Mouse (Mus musculus): ENCODE results near the gene Abcc10. TPM values are rescaled to one million over a fixed set of nuclear protein-coding genes. Genes with fewer than 3 reads are reported as not detected.

Gene Abcc10
- polyA plus RNA-seq, 1 experiment from 2014 or later: 5.6 TPM

DNA sequence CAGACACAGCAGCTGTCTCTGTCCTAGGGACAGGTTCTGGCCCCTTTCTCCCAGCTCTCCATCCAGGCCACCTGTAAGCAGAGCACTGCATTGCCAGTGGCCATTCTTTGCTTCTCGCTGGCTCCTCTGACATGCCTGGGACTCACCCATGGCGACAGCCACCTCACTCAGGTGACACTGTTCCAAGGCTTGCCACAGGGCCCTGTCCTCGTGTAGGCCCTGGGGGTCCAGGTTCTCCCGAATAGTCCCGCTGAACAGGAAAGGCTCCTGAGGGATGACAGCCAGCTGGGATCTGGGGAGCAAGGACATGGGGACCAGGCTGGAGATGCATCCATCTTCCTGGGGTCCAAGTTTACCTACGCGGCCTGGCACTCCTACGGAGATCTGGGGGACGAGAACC lies 24.0 kb downstream of the Abcc10 start:
- Histone ChIP-seq H3K9ac (ENCODE audit: low read length) (no peak overlapping the region), H3K4me3 (ENCODE audit: control insufficient read depth in 1 of 2, insufficient read depth in 1 of 2, low read depth in 1 of 2, low read length in 2 of 2) (no peak overlapping the region), H3K4me1 (ENCODE audit: control insufficient read depth in 2 of 2, insufficient read depth in 2 of 2, low read length in 2 of 2) (no peaks in the 10 kb centered on the region), H3K9me3 (ENCODE audit: control insufficient read depth, low read length) (no peaks in the 10 kb centered on the region), H3K36me3 (ENCODE audit: control insufficient read depth, insufficient read depth, low read length) (0 out of 2 replicates have a peak, but pooled peaks cover 10% of the 10 kb centered on the region), H3K4me2 (ENCODE audit: low read length) (no peak overlapping the region), H3K27me3 (ENCODE audit: control insufficient read depth, insufficient read depth, low read length) (peaks cover 11% of the 10 kb centered on the region; the same call in 1 of the 2 replicates), H3K27ac (replicated peaks in 1 of 2; ENCODE audit: control insufficient read depth in 1 of 2, insufficient read depth in 1 of 2, low read depth in 2 of 2, low read length in 2 of 2) (no peak overlapping the region)
- 90% methylated on average over 9 of the region's 9 CpGs for WGBS
- ATAC-seq (ENCODE audit: insufficient number of reproducible peaks, insufficient read depth, low FRiP score, low read depth): no peak

DNA sequence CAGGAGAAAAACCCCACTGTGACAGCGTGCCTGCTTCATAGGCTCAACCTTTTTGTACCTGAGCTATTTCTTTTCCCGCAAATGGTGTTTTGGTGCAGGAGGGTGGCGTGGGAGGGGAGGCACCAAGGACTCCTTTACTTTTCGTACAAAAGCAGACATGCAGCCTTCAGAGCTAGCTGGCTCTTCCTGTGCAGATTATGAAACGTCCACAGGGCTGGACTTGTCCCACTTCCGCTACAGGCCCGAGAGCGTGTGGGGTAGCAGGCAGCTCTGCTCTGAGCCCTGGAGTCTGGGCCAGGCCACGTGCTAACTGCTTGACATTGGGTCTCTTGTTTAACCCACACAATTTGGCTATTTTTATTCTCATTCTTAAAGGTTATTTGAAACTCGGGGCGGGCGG lies 26.3 kb downstream of the Abcc10 start:
- Histone ChIP-seq H3K27ac (replicated peaks in 1 of 2; ENCODE audit: control insufficient read depth in 1 of 2, insufficient read depth in 1 of 2, low read depth in 2 of 2, low read length in 2 of 2) (no peak overlapping the region), H3K9me3 (ENCODE audit: control insufficient read depth, low read length) (no peaks in the 10 kb centered on the region), H3K4me2 (ENCODE audit: low read length) (no peak overlapping the region), H3K4me3 (ENCODE audit: control insufficient read depth in 1 of 2, insufficient read depth in 1 of 2, low read depth in 1 of 2, low read length in 2 of 2) (no peak overlapping the region), H3K36me3 (ENCODE audit: control insufficient read depth, insufficient read depth, low read length) (0 out of 2 replicates have a peak, but pooled peaks cover 10% of the 10 kb centered on the region), H3K27me3 (ENCODE audit: control insufficient read depth, insufficient read depth, low read length) (peaks cover 28% of the 10 kb centered on the region), H3K4me1 (ENCODE audit: control insufficient read depth in 2 of 2, insufficient read depth in 2 of 2, low read length in 2 of 2) (peaks cover 8 to 9% of the 10 kb centered on the region in 2 experiments; a peak in 3 of 4 replicates), H3K9ac (ENCODE audit: low read length) (no peak overlapping the region)
- ATAC-seq (ENCODE audit: insufficient number of reproducible peaks, insufficient read depth, low FRiP score, low read depth): no peak
- 68% methylated on average over 12 of the region's 12 CpGs for WGBS

DNA sequence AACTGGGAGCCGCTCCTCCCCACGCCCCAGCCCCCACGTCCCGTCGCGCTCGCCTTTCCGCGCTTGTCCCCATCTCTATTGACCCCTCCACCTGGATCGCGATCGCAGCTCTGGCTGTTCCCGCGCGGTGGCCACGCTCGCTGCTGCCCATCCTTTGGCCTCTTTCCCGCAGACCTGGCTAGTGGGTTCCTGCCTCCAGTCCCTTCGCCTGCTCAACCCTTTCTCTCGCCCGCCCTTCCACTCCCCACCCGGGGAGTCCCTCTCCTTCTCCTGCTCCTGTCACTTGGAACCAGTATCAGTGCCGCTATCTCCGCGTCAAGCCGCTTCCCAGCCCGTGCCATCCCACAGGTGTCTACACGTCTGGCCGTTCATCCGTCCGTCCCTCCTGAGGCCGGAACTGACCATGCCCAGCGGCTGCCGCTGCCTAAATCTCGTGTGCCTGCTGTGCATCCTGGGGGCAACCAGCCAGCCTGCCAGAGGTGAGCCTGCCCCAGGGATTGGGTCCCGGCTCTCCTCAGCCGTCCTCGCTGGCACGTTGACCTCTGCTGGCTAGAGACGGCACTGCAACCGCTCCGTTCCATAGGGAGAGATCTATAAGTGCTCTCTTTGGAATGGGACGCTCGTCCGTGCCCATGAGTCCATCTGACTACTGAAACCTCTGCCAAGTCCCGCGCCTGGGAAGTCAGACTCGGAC lies 29.8 kb downstream of the Abcc10 start:
- H3K9me3 ChIP-seq (ENCODE audit: control insufficient read depth, low read length): no peaks in the 10 kb centered on the region
- H3K27ac ChIP-seq (replicated peaks in 1 of 2; ENCODE audit: control insufficient read depth in 1 of 2, insufficient read depth in 1 of 2, low read depth in 2 of 2, low read length in 2 of 2): no peak overlapping the region
- H3K27me3 ChIP-seq (ENCODE audit: control insufficient read depth, insufficient read depth, low read length): peaks cover 56% of the 10 kb centered on the region
- peak; percentile 72; the same call in 1 of the 2 replicates for ATAC-seq (ENCODE audit: insufficient number of reproducible peaks, insufficient read depth, low FRiP score, low read depth)
- H3K9ac ChIP-seq (ENCODE audit: low read length): peak overlapping the region; percentile 61
- WGBS: under 1% methylated on average over 48 of the region's 48 CpGs
- H3K4me2 ChIP-seq (ENCODE audit: low read length): peak overlapping the region; percentile 98
- peaks cover 8 to 9% of the 10 kb centered on the region in 2 experiments; a peak in 3 of 4 replicates for H3K4me1 ChIP-seq (ENCODE audit: control insufficient read depth in 2 of 2, insufficient read depth in 2 of 2, low read length in 2 of 2)
- H3K36me3 ChIP-seq (ENCODE audit: control insufficient read depth, insufficient read depth, low read length): no peaks in the 10 kb centered on the region
- peak overlapping the region; percentile 44 to 56 for H3K4me3 ChIP-seq (ENCODE audit: control insufficient read depth in 1 of 2, insufficient read depth in 1 of 2, low read depth in 1 of 2, low read length in 2 of 2)

DNA sequence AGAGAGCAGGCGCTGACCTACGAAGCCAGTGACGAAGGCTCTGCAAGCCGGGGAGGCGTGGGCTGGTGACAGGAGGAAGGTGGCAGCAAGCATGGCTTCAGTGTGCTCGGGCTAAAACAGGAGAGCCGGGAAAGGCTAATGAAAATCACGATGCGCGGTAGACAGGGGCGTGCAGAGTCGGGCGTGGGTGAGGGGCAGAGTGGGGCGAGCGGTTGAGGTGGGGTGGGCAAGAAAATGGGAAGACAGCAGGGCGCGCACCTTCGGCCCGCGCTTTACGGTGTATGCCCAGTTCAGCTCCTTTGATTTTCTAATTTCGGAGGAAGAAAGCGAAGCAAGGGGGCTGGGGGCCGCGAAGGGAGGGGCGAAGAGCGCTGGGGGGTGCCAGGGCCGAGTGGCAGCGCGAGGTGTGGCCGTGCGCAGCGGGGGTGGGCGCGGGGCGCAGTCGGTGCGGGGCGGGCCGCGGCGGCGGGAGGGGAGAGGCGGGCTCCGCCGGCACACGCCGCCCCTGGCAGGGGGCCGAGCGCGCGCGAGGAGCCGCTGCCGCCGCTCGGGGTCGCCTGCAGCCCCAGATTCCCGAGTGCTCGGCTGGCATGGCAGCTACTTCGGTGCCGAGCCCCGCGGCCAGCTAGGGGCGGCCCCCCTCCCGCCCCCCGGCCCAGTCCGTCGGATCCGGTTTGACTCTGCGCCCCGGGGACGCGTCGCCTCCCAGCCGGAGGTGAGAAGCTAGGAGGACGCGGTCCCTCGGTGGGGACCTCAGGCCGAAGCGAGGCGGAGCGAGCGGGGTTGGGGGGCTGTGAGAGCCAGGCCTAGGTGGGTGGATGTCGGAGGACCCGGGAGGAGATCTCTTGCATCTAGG lies 30.6 kb downstream of the Abcc10 start, which contains the start of gene Dlk2:
TSS of gene Dlk2 (plus strand) at position 58 of the 856 bp plus-strand sequence.
- under 1% methylated on average over 58 of the region's 86 CpGs for WGBS
- Histone ChIP-seq H3K4me2 (ENCODE audit: low read length) (peak within 1 kb of the TSS; percentile 98), H3K27ac (replicated peaks in 1 of 2; ENCODE audit: control insufficient read depth in 1 of 2, insufficient read depth in 1 of 2, low read depth in 2 of 2, low read length in 2 of 2) (no peak within 1 kb of the TSS), H3K36me3 (ENCODE audit: control insufficient read depth, insufficient read depth, low read length) (no peaks in the 10 kb centered on the region), H3K9me3 (ENCODE audit: control insufficient read depth, low read length) (no peaks in the 10 kb centered on the region), H3K4me3 (ENCODE audit: control insufficient read depth in 1 of 2, insufficient read depth in 1 of 2, low read depth in 1 of 2, low read length in 2 of 2) (peak within 1 kb of the TSS; percentile 44 to 56), H3K27me3 (ENCODE audit: control insufficient read depth, insufficient read depth, low read length) (peaks cover 60% of the 10 kb centered on the region), H3K9ac (ENCODE audit: low read length) (peak within 1 kb of the TSS; percentile 61), H3K4me1 (ENCODE audit: control insufficient read depth in 2 of 2, insufficient read depth in 2 of 2, low read length in 2 of 2) (peaks cover 8 to 9% of the 10 kb centered on the region in 2 experiments; a peak in 3 of 4 replicates)
- ATAC-seq (ENCODE audit: insufficient number of reproducible peaks, insufficient read depth, low FRiP score, low read depth): no peak

DNA sequence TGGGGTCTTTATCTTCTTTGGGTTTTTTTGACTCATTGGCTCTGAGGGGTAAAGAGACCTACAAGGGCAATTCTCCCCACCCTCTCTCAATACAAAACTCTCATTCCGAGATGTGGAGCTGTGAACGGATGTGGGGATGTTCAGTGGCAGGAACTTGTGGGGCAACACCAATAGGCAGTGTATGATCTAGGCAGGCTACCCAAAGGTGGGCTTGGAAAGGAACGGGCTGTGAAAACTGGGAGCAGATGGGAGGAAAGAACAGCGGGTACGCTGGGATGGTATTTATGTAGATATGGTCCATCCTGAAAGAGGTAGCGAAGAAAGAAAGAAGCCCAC lies 31.2 kb downstream of the Abcc10 start:
- no peak overlapping the region for H3K9ac ChIP-seq (ENCODE audit: low read length)

DNA sequence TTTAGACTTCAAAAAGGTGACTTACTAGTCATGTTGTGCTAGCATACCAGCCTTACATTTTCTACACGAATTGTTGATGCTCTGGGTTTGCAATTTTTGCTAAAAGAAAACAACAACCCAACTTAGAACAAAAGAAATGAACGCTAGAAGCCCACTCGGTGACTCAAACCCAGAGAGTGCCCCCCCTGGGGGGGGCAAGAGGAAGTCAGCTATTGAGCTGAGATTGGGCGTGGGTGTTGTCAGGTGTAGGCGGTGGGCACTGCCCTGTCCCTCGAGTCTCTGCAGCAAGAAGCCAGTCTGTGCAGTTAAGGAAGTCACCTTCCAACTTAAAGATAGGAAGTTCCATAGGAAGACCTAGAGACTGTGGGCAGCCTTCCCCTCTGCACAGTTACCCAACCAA lies 31.6 kb downstream of the Abcc10 start:
- peaks cover 62% of the 10 kb centered on the region for H3K27me3 ChIP-seq (ENCODE audit: control insufficient read depth, insufficient read depth, low read length)

More for the DNA sequence above, 31.2 kb downstream of the Abcc10 start:
- H3K27me3 ChIP-seq (ENCODE audit: control insufficient read depth, insufficient read depth, low read length): peaks cover 62% of the 10 kb centered on the region
- no peak overlapping the region for H3K27ac ChIP-seq (replicated peaks in 1 of 2; ENCODE audit: control insufficient read depth in 1 of 2, insufficient read depth in 1 of 2, low read depth in 2 of 2, low read length in 2 of 2)
- H3K9me3 ChIP-seq (ENCODE audit: control insufficient read depth, low read length): no peaks in the 10 kb centered on the region
- no peak for ATAC-seq (ENCODE audit: insufficient number of reproducible peaks, insufficient read depth, low FRiP score, low read depth)
- peak overlapping the region; percentile 44 to 56 for H3K4me3 ChIP-seq (ENCODE audit: control insufficient read depth in 1 of 2, insufficient read depth in 1 of 2, low read depth in 1 of 2, low read length in 2 of 2)
- 14% methylated on average over 6 of the region's 6 CpGs for WGBS
- peaks cover 8 to 9% of the 10 kb centered on the region in 2 experiments; a peak in 3 of 4 replicates for H3K4me1 ChIP-seq (ENCODE audit: control insufficient read depth in 2 of 2, insufficient read depth in 2 of 2, low read length in 2 of 2)
- H3K36me3 ChIP-seq (ENCODE audit: control insufficient read depth, insufficient read depth, low read length): no peaks in the 10 kb centered on the region
- peak overlapping the region; percentile 98 for H3K4me2 ChIP-seq (ENCODE audit: low read length)

DNA sequence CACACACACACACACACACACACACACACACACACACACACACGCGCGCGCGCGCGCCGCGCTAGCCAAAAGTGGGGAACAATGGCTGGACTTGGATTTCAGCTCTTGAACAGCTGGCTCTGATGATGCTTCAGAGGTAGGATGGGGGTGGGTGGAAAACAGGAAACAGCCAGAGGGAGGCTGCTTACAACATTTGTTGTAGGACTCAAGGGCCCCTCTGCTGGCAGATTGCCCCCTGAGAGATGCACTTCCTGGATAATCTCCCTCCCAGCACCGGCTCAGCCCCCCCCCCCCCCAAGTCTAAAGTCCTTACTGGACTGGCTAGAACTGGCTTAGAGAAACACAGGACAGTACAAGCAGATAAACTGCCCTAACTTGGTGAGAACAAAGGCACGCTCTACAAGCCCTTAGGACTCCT lies 40.5 kb downstream of the Abcc10 start:
- no peak overlapping the region for H3K4me3 ChIP-seq (ENCODE audit: control insufficient read depth in 1 of 2, insufficient read depth in 1 of 2, low read depth in 1 of 2, low read length in 2 of 2)

More for the DNA sequence above, 31.6 kb downstream of the Abcc10 start:
- ATAC-seq (ENCODE audit: insufficient number of reproducible peaks, insufficient read depth, low FRiP score, low read depth): no peak
- H3K36me3 ChIP-seq (ENCODE audit: control insufficient read depth, insufficient read depth, low read length): no peaks in the 10 kb centered on the region
- H3K4me1 ChIP-seq (ENCODE audit: control insufficient read depth in 2 of 2, insufficient read depth in 2 of 2, low read length in 2 of 2): peaks cover 8 to 9% of the 10 kb centered on the region in 2 experiments; a peak in 3 of 4 replicates
- 39% methylated on average over 6 of the region's 6 CpGs for WGBS
- H3K9me3 ChIP-seq (ENCODE audit: control insufficient read depth, low read length): no peaks in the 10 kb centered on the region
- no peak overlapping the region for H3K4me3 ChIP-seq (ENCODE audit: control insufficient read depth in 1 of 2, insufficient read depth in 1 of 2, low read depth in 1 of 2, low read length in 2 of 2)
- H3K4me2 ChIP-seq (ENCODE audit: low read length): no peak overlapping the region
- no peak overlapping the region for H3K27ac ChIP-seq (replicated peaks in 1 of 2; ENCODE audit: control insufficient read depth in 1 of 2, insufficient read depth in 1 of 2, low read depth in 2 of 2, low read length in 2 of 2)
- no peak overlapping the region for H3K9ac ChIP-seq (ENCODE audit: low read length)

More for the DNA sequence above, 40.5 kb downstream of the Abcc10 start:
- peak; percentile 14; the same call in 1 of the 2 replicates for ATAC-seq (ENCODE audit: insufficient number of reproducible peaks, insufficient read depth, low FRiP score, low read depth)
- H3K27me3 ChIP-seq (ENCODE audit: control insufficient read depth, insufficient read depth, low read length): 0 out of 2 replicates have a peak, but pooled peaks cover 3% of the 10 kb centered on the region
- 66% methylated on average over 11 of the region's 11 CpGs for WGBS
- H3K9ac ChIP-seq (ENCODE audit: low read length): no peak overlapping the region
- H3K9me3 ChIP-seq (ENCODE audit: control insufficient read depth, low read length): no peaks in the 10 kb centered on the region
- no peaks in the 10 kb centered on the region for H3K36me3 ChIP-seq (ENCODE audit: control insufficient read depth, insufficient read depth, low read length)
- 0 out of 4 replicates have a peak overlapping the region, but pooled peaks of 1 of the 2 experiments have one; percentile 8 for H3K27ac ChIP-seq (replicated peaks in 1 of 2; ENCODE audit: control insufficient read depth in 1 of 2, insufficient read depth in 1 of 2, low read depth in 2 of 2, low read length in 2 of 2)
- H3K4me1 ChIP-seq (ENCODE audit: control insufficient read depth in 2 of 2, insufficient read depth in 2 of 2, low read length in 2 of 2): peaks cover 4 to 12% of the 10 kb centered on the region in 2 experiments
- no peak overlapping the region for H3K4me2 ChIP-seq (ENCODE audit: low read length)
